Mouse (Mus musculus) urinary bladder, postnatal 4 days (tissue): Measurements from ENCODE around the gene Gm49396.

Experiments
- DNase-seq, 2 experiments: peaks; one replicate each; pipeline ENCODE4 v3.0.0; 2021 to 2022; ENCODE audit warnings: low spot score in 2 of 2

The Gm49396 gene

GRCm38 (mm10) chr7:30563117-30563905 lies at the start of gene Gm49396, which contains the start of the genes U2af1l4 and Psenen:
Gene Gm49396, plus strand, starts transcription at chr7:30563344.
Gene U2af1l4, plus strand, starts transcription at chr7:30563301.
Gene Psenen, minus strand, starts transcription at chr7:30563627.
- DNase-seq, result peak; percentile 92 to 96

GRCm38 (mm10) chr7:30515003-30515760 lies 48.0 kb upstream of the Gm49396 start:
- no peak for DNase-seq

- no peak for DNase-seq
Measured at GRCm38 (mm10) chr7:30518325-30518724, 44.8 kb upstream of the Gm49396 start.

GRCm38 (mm10) chr7:30520396-30520795 lies 42.7 kb upstream of the Gm49396 start:
- no peak for DNase-seq

GRCm38 (mm10) chr7:30520856-30521255 lies 42.3 kb upstream of the Gm49396 start:
- no peak for DNase-seq

- DNase-seq, result no peak
Measured at GRCm38 (mm10) chr7:30522871-30523270, 40.3 kb upstream of the Gm49396 start.

GRCm38 (mm10) chr7:30524487-30524886 lies 38.7 kb upstream of the Gm49396 start:
- no peak for DNase-seq

GRCm38 (mm10) chr7:30525954-30526353 lies 37.2 kb upstream of the Gm49396 start:
- DNase-seq, result no peak

- no peak for DNase-seq
Measured at GRCm38 (mm10) chr7:30526399-30526798, 36.7 kb upstream of the Gm49396 start.

GRCm38 (mm10) chr7:30526981-30527380 lies 36.2 kb upstream of the Gm49396 start:
- no peak for DNase-seq

- no peak for DNase-seq
Measured at GRCm38 (mm10) chr7:30531291-30531815, 31.8 kb upstream of the Gm49396 start.

GRCm38 (mm10) chr7:30532931-30533330 lies 30.2 kb upstream of the Gm49396 start:
- DNase-seq, result peak in 1 of 2 experiments; percentile 74

GRCm38 (mm10) chr7:30533941-30534632 lies 29.1 kb upstream of the Gm49396 start:
- no peak for DNase-seq

- peak; percentile 94 to 95 for DNase-seq
Measured at GRCm38 (mm10) chr7:30534633-30535577, 28.2 kb upstream of the Gm49396 start, which contains the start of gene Arhgap33. Gene Arhgap33, minus strand, starts transcription at chr7:30535060.

GRCm38 (mm10) chr7:30540572-30540971 lies 22.6 kb upstream of the Gm49396 start:
- DNase-seq, result no peak

GRCm38 (mm10) chr7:30544327-30544726 lies 18.8 kb upstream of the Gm49396 start:
- no peak for DNase-seq

GRCm38 (mm10) chr7:30549880-30550279 lies 13.3 kb upstream of the Gm49396 start:
- DNase-seq, result no peak

GRCm38 (mm10) chr7:30550603-30551002 lies 12.5 kb upstream of the Gm49396 start:
- no peak for DNase-seq

GRCm38 (mm10) chr7:30551445-30552101 lies 11.6 kb upstream of the Gm49396 start:
- no peak for DNase-seq
